Mouse (Mus musculus) limb, embryonic 14.5 days (tissue): Measurements from ENCODE around the gene Slc6a18. TPM values are rescaled to one million over a fixed set of nuclear protein-coding genes. Genes with fewer than 3 reads are reported as not detected.

Experiments used
- ATAC-seq: fragments of 200-750 bp; cut with Nextera tagmentation; 2 replicates; pipeline ENCODE4 v1.8.0; 2017; ENCODE audit warnings: low read depth, moderate number of reproducible peaks, moderate TSS enrichment; ENCODE audit not compliant: low FRiP score
- DNase-seq: peaks from one replicate; pipeline ENCODE4 v3.0.0-alpha.2; 2015; ENCODE audit warnings: low spot score
- H3K27ac ChIP-seq: fragments of 300-500 bp; sonication (generic); replicated peaks from 2 replicates; pipeline ENCODE4 v1.5.1; 2014; ENCODE audit warnings: low read depth, mild to moderate bottlenecking, low read length, moderate library complexity, mixed read lengths
- H3K27me3 ChIP-seq: fragments of 300-500 bp; sonication (generic); 2 replicates; pipeline ENCODE4 v1.6.1; 2014; ENCODE audit warnings: low read length, mixed read lengths; ENCODE audit not compliant: control insufficient read depth, insufficient read depth
- H3K36me3 ChIP-seq: fragments of 300-500 bp; sonication (generic); 2 replicates; pipeline ENCODE4 v1.6.1; 2014; ENCODE audit warnings: mild to moderate bottlenecking, low read length, moderate library complexity, mixed read lengths; ENCODE audit not compliant: control insufficient read depth, insufficient read depth
- H3K4me1 ChIP-seq: fragments of 300-500 bp; sonication (generic); 2 replicates; pipeline ENCODE4 v1.6.1; 2014; ENCODE audit warnings: antibody characterized with exemption, low read length, mixed read lengths; ENCODE audit not compliant: control insufficient read depth, insufficient read depth
- H3K4me2 ChIP-seq: fragments of 300-500 bp; sonication (generic); replicated peaks from 2 replicates; pipeline ENCODE4 v1.6.1; 2014; ENCODE audit warnings: low read depth, mild to moderate bottlenecking, low read length, moderate library complexity; ENCODE audit not compliant: severe bottlenecking
- H3K4me3 ChIP-seq: fragments of 300-500 bp; sonication (generic); replicated peaks from 2 replicates; pipeline ENCODE4 v1.5.1; 2014; ENCODE audit warnings: low read length
- H3K9ac ChIP-seq: fragments of 300-500 bp; sonication (generic); 2 replicates; pipeline ENCODE4 v1.6.1; 2014; ENCODE audit warnings: mild to moderate bottlenecking, low read depth, low read length, moderate library complexity; ENCODE audit not compliant: severe bottlenecking
- H3K9me3 ChIP-seq: fragments of 300-500 bp; sonication (generic); 2 replicates; pipeline ENCODE4 v1.6.1; 2016; ENCODE audit warnings: low read length; ENCODE audit not compliant: control insufficient read depth
- POLR2A ChIP-seq: fragments of 200-500 bp; IDR thresholded peaks from 2 replicates; pipeline ENCODE4 v1.8.0; 2012; ENCODE audit warnings: inconsistent platforms, mild to moderate bottlenecking, moderate library complexity, borderline replicate concordance; ENCODE audit not compliant: insufficient read depth, insufficient read length; ENCODE audit errors: extremely low read depth
- WGBS: fragments of 180-500 bp; shearing (Covaris S2); extraction: QIAGEN DNeasy Blood & Tissue Kit; methylation state at CpG from one replicate; pipeline ENCODE4 v1.1.7; 2014; 5-methylcytosine and 5-hydroxymethylcytosine counted together
- polyA plus RNA-seq, 2 experiments: library from polyadenylated mRNA; depleted of rRNA in 1 of 2; stranded (reverse) in 1 of 2; unstranded in 1 of 2; fragments of >200 nt; fragmentation: Nextera tagmentation in 1 of 2; extraction: Ambion mirVana in 1 of 2; gene quantifications; 2 replicates each; pipeline versions ENCODE4 v1.2.1 to v1.2.3; 2012 to 2014

Slc6a18 gene
- polyA plus RNA-seq, 2 experiments, result 0.14 TPM; not detected in 1

GRCm38 (mm10) chr13:73626745-73627549 lies 50.9 kb downstream of the Slc6a18 start, which contains the start of gene Tert:
Gene Tert, plus strand, starts transcription at chr13:73626911.
- peak within 1 kb of the TSS; percentile 94 for H3K4me2 ChIP-seq
- H3K27ac ChIP-seq, result 0 out of 2 replicates have a peak within 1 kb of the TSS, but pooled peaks have one; percentile 8
- ATAC-seq (peak; percentile 90), DNase-seq (peak; percentile 83)
- peaks cover 18% of the 10 kb centered on the region for H3K4me1 ChIP-seq
- peak within 1 kb of the TSS; percentile 78 for H3K9ac ChIP-seq
- TF ChIP-seq POLR2A, result peak; percentile 40; the same call in 1 of the 2 replicates
- peaks cover 10% of the 10 kb centered on the region; the same call in 1 of the 2 replicates for H3K36me3 ChIP-seq
- peak within 1 kb of the TSS; percentile 69 for H3K4me3 ChIP-seq
- no peaks in the 10 kb centered on the region for H3K27me3 ChIP-seq
- 7% methylated on average over 45 of the region's 47 CpGs for WGBS
- H3K9me3 ChIP-seq, result no peaks in the 10 kb centered on the region

- Histone ChIP-seq H3K9ac (peak overlapping the region; percentile 78), H3K27ac (no peak overlapping the region), H3K4me2 (peak overlapping the region; percentile 94), H3K27me3 (no peaks in the 10 kb centered on the region), H3K36me3 (peaks cover 16% of the 10 kb centered on the region; the same call in 1 of the 2 replicates), H3K4me1 (peaks cover 18% of the 10 kb centered on the region), H3K9me3 (no peaks in the 10 kb centered on the region), H3K4me3 (peak overlapping the region; percentile 69)
- 44% methylated on average over 6 of the region's 6 CpGs for WGBS
- DNase-seq (no peak), ATAC-seq (no peak; the same call in 1 of the 2 replicates)
- no peak for TF ChIP-seq POLR2A
Observed at GRCm38 (mm10) chr13:73626410-73626744, 51.4 kb downstream of the Slc6a18 start.

GRCm38 (mm10) chr13:73620637-73621036 lies 57.2 kb downstream of the Slc6a18 start:
- H3K4me2 ChIP-seq, result no peak overlapping the region
- WGBS, result 82% methylated on average over 6 of the region's 6 CpGs
- H3K27me3 ChIP-seq, result no peaks in the 10 kb centered on the region
- no peak overlapping the region for H3K27ac ChIP-seq
- ATAC-seq, result no peak
- no peaks in the 10 kb centered on the region for H3K4me1 ChIP-seq
- H3K36me3 ChIP-seq, result peaks cover 66% of the 10 kb centered on the region
- no peak overlapping the region for H3K4me3 ChIP-seq
- DNase-seq, result peak; percentile 34
- no peak overlapping the region for H3K9ac ChIP-seq
- no peaks in the 10 kb centered on the region for H3K9me3 ChIP-seq
- TF ChIP-seq POLR2A, result no peak

- Histone ChIP-seq H3K27ac (no peak overlapping the region), H3K4me1 (no peaks in the 10 kb centered on the region), H3K4me3 (no peak overlapping the region), H3K4me2 (no peak overlapping the region), H3K9me3 (no peaks in the 10 kb centered on the region), H3K27me3 (no peaks in the 10 kb centered on the region), H3K36me3 (peaks cover 88% of the 10 kb centered on the region), H3K9ac (no peak overlapping the region)
- no peak for ATAC-seq
- no peak for DNase-seq
- TF ChIP-seq POLR2A, result no peak
- 93% methylated on average over 5 of the region's 5 CpGs for WGBS
Observed at GRCm38 (mm10) chr13:73618406-73618805, 59.4 kb downstream of the Slc6a18 start.

Other genes with a start within 250 kb of the Slc6a18 start
- gene Lpcat1, start 210.8 kb downstream of the Slc6a18 start, polyA plus RNA-seq (2012; rRNA removed), result 51.7 and 69.6 TPM in 2 replicates
- gene Lpcat1, start 210.8 kb downstream of the Slc6a18 start, polyA plus RNA-seq (2014; fragmentation: Nextera tagmentation; extraction: Ambion mirVana), result 43.2 and 46.8 TPM in 2 replicates
- gene Slc6a3, start 141.3 kb downstream of the Slc6a18 start, polyA plus RNA-seq (2012; rRNA removed), result 0.06 and 0.17 TPM in 2 replicates
- gene Slc6a3, start 141.3 kb downstream of the Slc6a18 start, polyA plus RNA-seq (2014; fragmentation: Nextera tagmentation; extraction: Ambion mirVana), result 0.14 TPM in 1 of 2 replicates, not detected in the other
- gene Clptm1l, start 74.0 kb downstream of the Slc6a18 start, polyA plus RNA-seq (2012; rRNA removed), result 163 and 203 TPM in 2 replicates
- gene Clptm1l, start 74.0 kb downstream of the Slc6a18 start, polyA plus RNA-seq (2014; fragmentation: Nextera tagmentation; extraction: Ambion mirVana), result 145 and 151 TPM in 2 replicates
- 19.6 and 25.3 TPM in 2 replicates for gene Tert, start 51.1 kb downstream of the Slc6a18 start, polyA plus RNA-seq (2012; rRNA removed)
- gene Tert, start 51.1 kb downstream of the Slc6a18 start, polyA plus RNA-seq (2014; fragmentation: Nextera tagmentation; extraction: Ambion mirVana), result 3.0 and 5.3 TPM in 2 replicates
- 0.06 TPM in 1 of 2 replicates, not detected in the other for gene Slc6a19, start 26.8 kb upstream of the Slc6a18 start, polyA plus RNA-seq (2012; rRNA removed)
- gene Slc6a19, start 26.8 kb upstream of the Slc6a18 start, polyA plus RNA-seq (2014; fragmentation: Nextera tagmentation; extraction: Ambion mirVana), result not detected in 2 replicates
- gene Slc12a7, start 55.1 kb upstream of the Slc6a18 start, polyA plus RNA-seq (2012; rRNA removed), result 32.8 and 45.4 TPM in 2 replicates
- gene Slc12a7, start 55.1 kb upstream of the Slc6a18 start, polyA plus RNA-seq (2014; fragmentation: Nextera tagmentation; extraction: Ambion mirVana), result 16.5 and 19.7 TPM in 2 replicates
- gene Nkd2, start 169.6 kb upstream of the Slc6a18 start, polyA plus RNA-seq (2012; rRNA removed), result 50.3 and 57.9 TPM in 2 replicates
- gene Nkd2, start 169.6 kb upstream of the Slc6a18 start, polyA plus RNA-seq (2014; fragmentation: Nextera tagmentation; extraction: Ambion mirVana), result 34.8 and 39.7 TPM in 2 replicates